Mouse (Mus musculus) yolk sac, embryonic 10.5 days (tissue): Measurements from ENCODE around the gene Ms4a4a.

Experiments used
- DNase-seq: peaks from one replicate; pipeline ENCODE4 v3.0.0-alpha.2; 2017; ENCODE audit warnings: low spot score

The Ms4a4a gene

DNA sequence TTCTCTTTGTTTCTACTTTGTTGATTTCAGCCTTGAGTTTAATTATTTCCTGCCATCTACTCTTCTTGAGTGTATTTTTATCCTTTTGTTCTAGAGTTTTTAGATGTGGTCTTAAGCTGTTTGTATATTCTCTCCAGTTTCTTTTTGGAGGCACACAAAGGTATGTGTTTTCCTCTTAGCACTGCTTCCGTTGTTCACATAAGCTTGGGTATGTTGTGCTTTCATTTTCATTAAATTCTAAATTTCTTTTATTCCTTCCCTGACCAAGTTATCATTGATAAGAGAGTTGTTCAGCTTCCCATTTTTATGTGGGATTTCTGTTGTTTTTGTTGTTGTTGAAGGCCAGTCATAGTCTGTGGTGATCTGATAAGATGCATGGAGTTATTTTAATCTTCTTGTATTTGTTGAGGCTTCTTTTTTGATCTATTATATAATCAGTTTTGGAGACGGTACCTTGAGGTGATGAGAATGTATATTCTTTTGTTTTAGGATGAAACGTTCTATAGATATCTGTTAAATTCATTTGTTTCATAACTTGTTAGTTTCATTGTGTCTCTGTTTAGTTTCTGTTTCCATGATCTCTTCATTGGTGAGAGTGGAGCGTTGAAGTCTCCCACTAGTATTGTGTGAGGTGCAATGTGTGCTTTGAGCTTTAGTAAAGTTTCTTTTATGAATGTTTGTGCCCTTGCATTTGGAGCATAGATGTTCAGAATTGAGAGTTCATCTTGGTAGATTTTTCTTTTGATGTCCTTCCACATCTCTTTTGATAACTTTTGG is 59.9 kb downstream of the Ms4a4a start:
- DNase-seq, result no peak
